Mouse (Mus musculus) left cerebral cortex, postnatal 10 days (tissue): ENCODE data around the gene Tnni3k. TPM values are rescaled to one million over a fixed set of nuclear protein-coding genes. Genes with fewer than 3 reads are reported as not detected.
A peak's percentile ranks its signal among the peaks of the same experiment; 100 is the strongest.
"Not testable (repeated sequence)": the region's sequence is repeated elsewhere in the genome, so short reads cannot be mapped to it uniquely, and the experiment has no call there.

Source experiments
- DNase-seq, 2 experiments: peaks; one replicate each; pipeline ENCODE4 v3.0.0; 2021 to 2022; ENCODE audit warnings: low spot score in 2 of 2, mixed read lengths in 1 of 2; ENCODE audit errors: extremely low spot score in 1 of 2
- intact Hi-C: fragments of 180-260 bp; cut with DNase I; formaldehyde crosslinking; loops from one replicate; pipeline ENCODE4 v1.15.1; 2025
- total RNA-seq, 2 experiments: library from RNA; stranded (reverse); gene quantifications; 2 replicates each; pipeline ENCODE4 v1.2.3; 2021

The Tnni3k gene
- total RNA-seq, 2 experiments from 2014 or later = 0.30 to 0.45 TPM

GRCm38 (mm10) chr3:154852281-154852680, 202.9 kb downstream of the Tnni3k start:
- DNase-seq = no peak
- intact Hi-C loops = no loop called here

- DNase-seq = no peak
- intact Hi-C loops = no loop called here
These were observed 213.0 kb downstream of the Tnni3k start for GRCm38 (mm10) chr3:154842247-154842646.

GRCm38 (mm10) chr3:154841076-154841475, 214.1 kb downstream of the Tnni3k start:
- intact Hi-C loops = no loop called here
- no peak for DNase-seq

- intact Hi-C loops = no loop called here
- no peak for DNase-seq
These were observed 217.3 kb downstream of the Tnni3k start for GRCm38 (mm10) chr3:154837861-154838260.

DNA sequence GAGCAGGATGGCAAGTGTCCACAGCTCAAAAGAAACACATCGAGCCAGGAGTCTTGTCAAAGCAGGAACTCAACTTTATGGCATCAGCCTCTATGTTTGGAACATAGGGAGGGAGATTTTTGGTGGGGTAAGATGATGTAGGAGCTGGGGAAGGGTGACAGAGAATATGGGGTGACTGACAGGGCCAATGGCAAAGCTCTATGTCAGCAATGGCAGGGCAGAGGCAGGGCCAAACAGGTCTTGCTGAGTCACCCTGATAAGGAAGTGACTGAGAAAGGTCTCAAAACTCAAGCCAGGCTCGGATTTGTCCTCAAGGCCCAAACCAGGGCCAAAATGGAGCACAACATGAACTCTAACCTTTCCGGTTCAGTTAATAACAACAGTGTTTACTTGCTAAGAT, 219.1 kb downstream of the Tnni3k start:
- intact Hi-C loops = no loop called here

GRCm38 (mm10) chr3:154834373-154834772, 220.8 kb downstream of the Tnni3k start:
- no peak for DNase-seq
- intact Hi-C loops = no loop called here

More for the DNA sequence above, 219.1 kb downstream of the Tnni3k start:
- DNase-seq = no peak

DNA sequence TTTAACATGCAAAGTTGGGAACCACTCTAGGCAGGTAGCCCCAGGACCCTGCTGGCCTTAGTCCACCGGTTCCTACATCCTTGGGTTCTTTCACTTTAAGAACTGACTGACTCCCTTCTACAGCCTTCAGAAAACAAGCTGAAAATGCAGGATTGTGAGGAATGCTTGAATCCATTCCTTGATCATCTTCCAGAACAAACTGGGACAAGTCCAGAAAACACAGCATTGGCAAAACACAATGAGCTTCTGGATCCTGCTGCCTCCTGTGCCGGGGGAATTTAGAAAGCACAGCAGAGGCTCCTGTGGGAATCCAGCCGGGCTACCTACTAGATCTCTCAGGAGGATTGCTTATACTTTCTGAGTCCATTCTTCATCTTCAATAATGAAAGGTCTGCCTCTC, 229.5 kb downstream of the Tnni3k start:
- intact Hi-C loops = loop anchor here (10.0 kb wide), 1 partner anchor 1739 kb away; the partner anchor contains the start of gene Negr1
- peak in 1 of 2 experiments; percentile 57 for DNase-seq

DNA sequence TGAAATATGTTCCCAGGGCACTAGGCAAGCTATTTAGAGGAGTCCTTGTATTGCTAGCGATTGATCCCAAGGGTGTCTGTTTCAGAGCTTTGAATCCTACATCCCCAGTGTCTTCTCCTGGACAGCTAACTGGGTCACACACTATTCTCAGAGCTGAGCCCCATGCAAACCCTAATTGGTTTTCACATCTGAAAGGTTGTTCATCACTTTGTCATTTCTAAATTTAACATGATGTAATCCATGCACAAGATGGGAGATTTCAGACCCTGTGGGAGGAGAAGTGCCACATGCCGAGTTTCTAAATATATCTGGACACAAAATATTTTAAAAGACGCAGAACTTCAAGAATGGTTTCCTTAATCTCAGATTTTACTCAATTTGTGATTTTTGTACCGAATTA, 230.5 kb downstream of the Tnni3k start:
- no peak for DNase-seq
- intact Hi-C loops = loop anchor here (10.0 kb wide), 1 partner anchor 1740 kb away; the partner anchor contains the start of gene Negr1

DNA sequence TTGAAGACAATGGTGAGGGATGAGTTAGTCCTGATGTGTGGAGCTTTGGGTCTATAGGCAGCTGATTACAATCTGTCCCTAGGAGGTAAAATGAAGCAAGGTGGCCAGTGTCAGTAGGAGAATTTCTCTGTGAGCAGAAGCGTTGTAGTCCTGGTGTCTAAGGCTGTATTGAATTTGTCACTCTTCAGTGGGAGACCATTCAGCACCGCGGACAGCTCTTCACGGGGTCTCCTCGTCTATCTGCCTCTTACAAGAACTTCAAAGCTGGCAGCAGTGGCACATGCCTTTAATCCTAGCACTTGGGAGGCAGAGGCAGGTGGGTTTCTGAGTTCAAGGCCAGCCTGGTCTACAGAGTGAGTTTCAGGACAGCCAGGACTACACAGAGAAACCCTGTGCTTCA, 235.5 kb downstream of the Tnni3k start:
- intact Hi-C loops = loop anchor here (5.0 to 10.0 kb wide), 3 partner anchors 167 to 1745 kb away; partner anchors contain the start of genes Fpgt, Lrriq3 and Negr1
- DNase-seq = not testable (repeated sequence)

- intact Hi-C loops = loop anchor here (5.0 to 10.0 kb wide), 2 partner anchors 165 to 277 kb away; partner anchors contain the start of genes Fpgt and Lrriq3
- DNase-seq = peak; percentile 72 to 75
These were observed 237.5 kb downstream of the Tnni3k start for GRCm38 (mm10) chr3:154817732-154818131.

DNA sequence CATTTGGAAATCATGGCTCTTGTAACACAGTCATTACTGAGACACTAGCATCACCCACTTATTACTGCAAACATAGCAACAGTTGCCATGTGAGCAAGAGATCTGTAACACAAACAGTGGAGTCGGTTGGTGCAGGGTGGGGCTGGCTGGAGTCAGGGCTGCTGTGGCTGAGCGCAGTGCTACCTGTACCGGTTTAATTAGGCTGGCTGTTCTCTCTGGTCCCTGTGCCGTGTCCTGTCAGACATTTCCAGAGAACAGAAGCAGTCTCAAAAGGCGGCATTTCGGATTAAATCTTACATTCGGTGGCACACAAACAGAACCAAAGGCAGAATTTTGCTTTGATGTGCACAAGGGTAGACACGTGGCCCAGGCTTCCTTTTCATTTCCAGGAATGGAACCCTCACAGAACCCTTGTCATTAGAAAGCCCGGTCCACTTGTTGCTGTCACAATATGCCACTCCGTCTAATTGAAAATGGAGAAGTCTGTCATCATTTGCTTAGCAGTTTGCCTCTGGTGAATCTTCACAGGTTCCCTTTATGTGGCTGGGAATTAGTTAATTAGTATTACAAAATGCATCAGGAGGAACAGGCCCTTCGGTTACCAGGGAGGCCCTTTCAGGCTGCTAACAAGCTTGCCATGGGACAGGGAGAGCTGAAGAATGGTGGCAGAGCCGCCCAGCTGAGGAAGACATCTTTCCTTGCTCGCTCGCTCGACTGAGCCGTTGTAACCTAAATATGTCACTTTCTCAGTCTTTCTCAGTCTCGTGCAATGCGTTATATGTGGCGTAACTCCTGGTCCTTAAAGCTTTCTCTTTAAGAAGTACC, 238.2 kb downstream of the Tnni3k start:
- intact Hi-C loops = loop anchor here (5.0 to 10.0 kb wide), 2 partner anchors 165 to 278 kb away; partner anchors contain the start of genes Fpgt and Lrriq3
- peak; percentile 45 to 48 for DNase-seq

- intact Hi-C loops = loop anchor here (5.0 to 10.0 kb wide), 2 partner anchors 164 to 279 kb away; partner anchors contain the start of genes Fpgt and Lrriq3
- no peak for DNase-seq
These were observed 239.0 kb downstream of the Tnni3k start for GRCm38 (mm10) chr3:154816231-154816630.

DNA sequence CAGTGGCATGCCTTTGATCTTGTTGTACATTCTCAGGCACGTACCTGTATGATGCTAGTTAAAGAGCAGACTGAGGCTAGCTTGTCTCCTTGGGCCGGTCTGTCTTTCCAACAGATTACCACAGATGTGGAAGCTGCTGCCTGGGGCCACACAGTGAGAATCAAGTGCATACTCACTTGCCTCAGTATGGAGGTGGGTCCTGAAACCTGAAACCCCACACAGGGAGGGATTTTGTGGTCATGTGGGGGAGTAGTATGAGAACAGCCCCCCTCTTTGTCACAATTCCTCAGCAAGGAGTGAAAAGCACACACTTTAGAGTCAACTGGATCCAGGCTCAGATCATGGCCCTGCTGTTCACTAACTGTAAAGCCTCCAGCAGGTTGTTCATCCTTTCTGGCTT, 239.6 kb downstream of the Tnni3k start:
- intact Hi-C loops = loop anchor here (5.0 to 10.0 kb wide), 2 partner anchors 163 to 279 kb away; partner anchors contain the start of genes Fpgt and Lrriq3
- DNase-seq = no peak

- DNase-seq = no peak
- intact Hi-C loops = loop anchor here (10.0 kb wide), 1 partner anchor 282 kb away; the partner anchor contains the start of genes Fpgt and Lrriq3
These were observed 242.3 kb downstream of the Tnni3k start for GRCm38 (mm10) chr3:154812893-154813292.

GRCm38 (mm10) chr3:154811833-154812232, 243.4 kb downstream of the Tnni3k start:
- no peak for DNase-seq
- intact Hi-C loops = loop anchor here (10.0 kb wide), 1 partner anchor 283 kb away; the partner anchor contains the start of genes Fpgt and Lrriq3

GRCm38 (mm10) chr3:154811281-154811680, 243.9 kb downstream of the Tnni3k start:
- intact Hi-C loops = loop anchor here (10.0 kb wide), 1 partner anchor 284 kb away; the partner anchor contains the start of genes Fpgt and Lrriq3
- no peak for DNase-seq

DNA sequence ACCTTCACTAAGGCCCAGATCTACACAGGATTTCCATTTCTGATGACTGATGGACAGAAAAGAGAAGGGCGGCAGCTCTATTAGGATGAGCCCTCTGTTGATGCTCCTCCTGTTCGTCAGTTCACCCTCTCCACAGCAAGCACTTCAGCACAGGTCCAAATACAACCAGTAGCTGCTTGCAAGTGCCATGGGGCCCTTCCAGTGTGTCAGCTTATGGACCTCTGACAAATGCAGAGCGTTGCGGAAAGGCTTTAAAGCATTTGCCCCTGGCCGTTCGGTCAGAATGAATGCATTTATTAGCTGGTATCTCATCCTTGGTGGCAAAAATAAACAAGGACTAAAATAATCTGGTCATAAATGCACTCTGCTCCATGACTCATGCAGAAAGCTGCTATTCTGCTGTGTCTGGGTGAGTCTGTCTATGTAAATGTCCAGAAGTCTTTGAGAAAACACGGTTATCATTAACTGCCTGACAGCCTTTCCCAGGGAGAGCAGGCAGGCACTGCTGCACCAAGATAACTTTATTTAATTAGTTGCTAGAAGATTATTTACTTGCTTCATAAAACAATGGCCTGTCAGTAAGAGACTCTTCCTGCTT, 244.8 kb downstream of the Tnni3k start:
- no peak for DNase-seq
- intact Hi-C loops = loop anchor here (10.0 kb wide), 1 partner anchor 284 kb away; the partner anchor contains the start of genes Fpgt and Lrriq3

DNA sequence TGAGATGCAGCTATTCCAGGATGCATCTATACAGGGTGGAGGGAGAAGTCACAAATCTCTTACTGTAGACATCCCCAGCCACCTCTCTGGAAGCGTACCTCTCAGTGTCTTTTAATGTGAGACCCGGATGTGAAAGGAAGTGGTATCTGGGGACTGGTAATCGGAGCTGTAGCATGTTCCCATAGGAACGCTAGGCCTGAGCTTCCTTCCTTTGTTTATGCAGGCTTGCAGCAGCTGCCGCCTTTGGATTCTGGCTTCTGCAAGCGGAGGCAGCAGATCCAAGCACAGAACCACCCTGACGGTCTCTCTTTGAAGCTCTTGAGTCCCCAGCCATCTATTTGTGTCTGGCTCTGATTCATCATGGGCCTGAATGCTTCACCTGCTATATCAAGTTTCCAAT, 248.6 kb downstream of the Tnni3k start:
- intact Hi-C loops = no loop called here
- peak; percentile 63 to 64 for DNase-seq

DNA sequence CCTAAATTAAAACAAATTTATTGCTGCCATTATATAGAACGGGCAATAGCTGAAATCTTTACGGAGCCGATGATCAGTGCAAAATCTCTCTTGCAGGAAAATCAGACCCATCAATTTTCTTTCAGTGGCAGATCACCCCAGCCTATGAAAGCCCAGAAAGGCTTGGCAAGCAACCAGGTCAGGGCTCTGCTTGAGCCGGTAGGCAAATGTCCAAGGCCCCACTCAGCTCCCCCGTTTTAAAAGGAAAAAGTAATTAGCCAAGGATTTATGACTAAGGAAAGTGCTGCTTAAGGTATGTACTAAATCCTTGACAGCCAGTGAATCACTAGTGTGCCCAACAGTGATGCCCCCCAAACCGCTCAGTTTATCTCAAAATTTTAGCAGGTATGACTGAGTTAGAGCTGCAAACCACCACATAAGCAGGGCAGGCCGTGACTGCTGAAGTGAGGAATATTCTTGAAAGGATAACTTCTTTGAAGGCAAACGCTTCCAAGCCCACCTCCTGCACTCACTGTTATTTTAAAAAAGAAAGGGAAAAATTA, 254.2 kb downstream of the Tnni3k start:
- intact Hi-C loops = no loop called here
- DNase-seq = no peak
